Mouse (Mus musculus) megakaryocyte progenitor cell, adult 5-6 weeks (primary cell): ENCODE data around the gene Amz2. TPM values are rescaled to one million over a fixed set of nuclear protein-coding genes. Genes with fewer than 3 reads are reported as not detected.
A peak's percentile ranks its signal among the peaks of the same experiment; 100 is the strongest.

Experiments
- ATAC-seq: replicated peaks from 2 replicates; pipeline ENCODE4 v1.8.0; 2016; ENCODE audit warnings: mild to moderate bottlenecking, moderate TSS enrichment, inconsistent platforms; ENCODE audit not compliant: poor library complexity
- total RNA-seq, 2 experiments: library from RNA; stranded (forward) in 1 of 2; stranded (reverse) in 1 of 2; fragments of 157-497, 149-512 nt in 1 of 2; fragments of 200-1000 nt in 1 of 2; gene quantifications; 2 replicates each; pipeline versions ENCODE4 v1.2.3 to v1.2.4; 2015 to 2017

Gene Amz2
- total RNA-seq (2015) (34.0 and 37.6 TPM in 2 replicates), total RNA-seq (2017) (51.8 and 65.5 TPM in 2 replicates)

- ATAC-seq = peak; percentile 83
These were observed at the start of gene Amz2 for GRCm38 (mm10) chr11:109425392-109426271. Gene Amz2, plus strand, starts transcription at chr11:109425946.

- peak; percentile 65 for ATAC-seq
These were observed 49.1 kb upstream of the Amz2 start for GRCm38 (mm10) chr11:109376484-109377143.

GRCm38 (mm10) chr11:109377477-109377876 lies 48.3 kb upstream of the Amz2 start:
- ATAC-seq = no peak; the same call in 1 of the 2 replicates

- ATAC-seq = no peak
These were observed 47.7 kb upstream of the Amz2 start for GRCm38 (mm10) chr11:109378051-109378450.

- ATAC-seq = peak; percentile 70
These were observed 45.1 kb upstream of the Amz2 start for GRCm38 (mm10) chr11:109380662-109381061.

- no peak for ATAC-seq
These were observed 40.5 kb upstream of the Amz2 start for GRCm38 (mm10) chr11:109385296-109385695.

GRCm38 (mm10) chr11:109389046-109389445 lies 36.7 kb upstream of the Amz2 start:
- no peak for ATAC-seq

GRCm38 (mm10) chr11:109391200-109391599 lies 34.5 kb upstream of the Amz2 start:
- no peak for ATAC-seq

- no peak for ATAC-seq
These were observed 34.0 kb upstream of the Amz2 start for GRCm38 (mm10) chr11:109391760-109392159.

- no peak for ATAC-seq
These were observed 33.1 kb upstream of the Amz2 start for GRCm38 (mm10) chr11:109392601-109393000.

GRCm38 (mm10) chr11:109394758-109395157 lies 31.0 kb upstream of the Amz2 start:
- ATAC-seq = no peak

- ATAC-seq = no peak
These were observed 30.5 kb upstream of the Amz2 start for GRCm38 (mm10) chr11:109395291-109395690.

- ATAC-seq = no peak
These were observed 19.3 kb upstream of the Amz2 start for GRCm38 (mm10) chr11:109406431-109406830.

GRCm38 (mm10) chr11:109410197-109410980 lies 15.4 kb upstream of the Amz2 start:
- ATAC-seq = no peak

GRCm38 (mm10) chr11:109413617-109414016 lies 12.1 kb upstream of the Amz2 start, which contains the start of gene 9930022D16Rik:
Gene 9930022D16Rik, plus strand, starts transcription at chr11:109413917.
- 0 out of 2 replicates have a peak, but pooled peaks have one; percentile 15 for ATAC-seq

GRCm38 (mm10) chr11:109414802-109415201 lies 10.9 kb upstream of the Amz2 start:
- peak; percentile 65; the same call in 1 of the 2 replicates for ATAC-seq

GRCm38 (mm10) chr11:109416709-109417420 lies 8.9 kb upstream of the Amz2 start:
- ATAC-seq = no peak

- peak; percentile 10; the same call in 1 of the 2 replicates for ATAC-seq
These were observed 8.2 kb upstream of the Amz2 start for GRCm38 (mm10) chr11:109417472-109418040.

- no peak for ATAC-seq
These were observed 6.3 kb upstream of the Amz2 start for GRCm38 (mm10) chr11:109419461-109419860.
